Mouse (Mus musculus) lung, postnatal 4 days (tissue): Measurements from ENCODE around the gene Cypt4.
"Not testable (repeated sequence)": the region's sequence is repeated elsewhere in the genome, so short reads cannot be mapped to it uniquely, and the experiment has no call there.

ENCODE experiments used
- DNase-seq, 2 experiments: peaks; one replicate each; pipeline ENCODE4 v3.0.0; 2021

The Cypt4 gene

GRCm38 (mm10) chr9:24624896-24625295, at the start of gene Cypt4:
Cypt4 (plus strand) TSS chr9:24625196.
- no peak for DNase-seq

GRCm38 (mm10) chr9:24637341-24637740, 12.3 kb downstream of the Cypt4 start:
- not testable (repeated sequence) for DNase-seq
